Comparison of ENCODE assay signal across 17 mouse cellular contexts in the genomic region with DNA sequence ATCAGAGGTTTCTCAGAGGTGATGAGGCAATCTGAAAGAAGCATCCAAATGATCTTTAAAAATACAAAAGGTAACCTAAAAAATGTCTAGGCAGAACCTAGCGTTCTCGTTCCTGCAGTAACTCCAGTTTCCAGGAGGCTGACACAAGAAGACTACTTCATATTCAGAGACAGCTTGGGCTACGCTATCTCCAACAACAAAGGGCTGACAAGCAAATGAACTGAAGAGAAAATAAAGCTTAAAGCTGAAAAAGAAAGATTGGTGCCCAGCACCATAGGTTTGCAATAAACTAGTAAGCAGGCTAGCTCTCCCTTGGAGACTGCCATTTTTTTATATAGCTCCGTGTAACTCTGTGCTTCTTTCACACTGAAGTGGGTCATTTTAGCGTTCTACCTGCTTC.
"Had no signal": no experiment of that assay in that cellular context is flagged by ENCODE, and none has a peak within 500 bp of the region (broad histone marks: within the 10 kb centered on the region; RNA-seq: fewer than 3 reads in every experiment).

No protein-coding gene starts in this region.

- H3K27ac ChIP-seq: midbrain, embryonic 10.5 days; midbrain, embryonic 13.5 days; neural tube, embryonic 13.5 days; neural tube, embryonic 15.5 days had no signal

- H3K4me2 ChIP-seq: midbrain, embryonic 13.5 days; neural tube, embryonic 13.5 days; neural tube, embryonic 15.5 days had no signal

- H3K27me3 ChIP-seq: midbrain, embryonic 13.5 days; neural tube, embryonic 13.5 days; neural tube, embryonic 15.5 days had no signal

- ATAC-seq: midbrain, embryonic 13.5 days; midbrain, embryonic 16.5 days had no signal

- H3K9ac ChIP-seq: lung, embryonic 14.5 days; midbrain, embryonic 13.5 days; neural tube, embryonic 13.5 days; neural tube, embryonic 15.5 days had no signal

- H3K36me3 ChIP-seq: midbrain, embryonic 13.5 days; neural tube, embryonic 13.5 days; neural tube, embryonic 15.5 days had no signal

- H3K9me3 ChIP-seq: midbrain, embryonic 10.5 days; midbrain, embryonic 13.5 days; neural tube, embryonic 13.5 days; neural tube, embryonic 15.5 days had no signal

- H3K4me3 ChIP-seq: midbrain, embryonic 10.5 days; midbrain, embryonic 13.5 days; myocyte; neural tube, embryonic 13.5 days; neural tube, embryonic 15.5 days had no signal

- DNase-seq: lung, adult 18-20 months; lung, postnatal 10 days; lung, postnatal 4 days; right cerebral cortex, adult 18-20 months; right cerebral cortex, postnatal 25 days; right cerebral cortex, postnatal 4 days; spleen, adult 18-20 months; thymus, adult 18-20 months; thymus, postnatal 14 days; thymus, postnatal 36 days had no signal
